Mouse (Mus musculus): Measurements from ENCODE around the gene Cel. TPM values are rescaled to one million over a fixed set of nuclear protein-coding genes. Genes with fewer than 3 reads are reported as not detected.
A peak's percentile ranks its signal among the peaks of the same experiment; 100 is the strongest.

Cel gene
- polyA plus RNA-seq, 1 experiment from 2014 or later, result 0.14 TPM

- ATAC-seq (ENCODE audit: low FRiP score, low read depth), result no peak
- H3K4me3 ChIP-seq, result no peak overlapping the region
These were observed 14.8 kb upstream of the Cel start for GRCm38 (mm10) chr2:28578003-28578402.

GRCm38 (mm10) chr2:28576815-28577214 is 13.6 kb upstream of the Cel start:
- H3K36me3 ChIP-seq, result peaks cover 59% of the 10 kb centered on the region
- H3K9ac ChIP-seq, result no peak overlapping the region
- H3K27me3 ChIP-seq, result no peaks in the 10 kb centered on the region
- no peak overlapping the region for H3K4me3 ChIP-seq
- WGBS, result 89% methylated on average over 3 of the region's 3 CpGs
- peaks cover 15% of the 10 kb centered on the region for H3K4me1 ChIP-seq (replicated peaks)
- ATAC-seq (ENCODE audit: low FRiP score, low read depth), result no peak
- H3K4me2 ChIP-seq, result no peak overlapping the region
- no peaks in the 10 kb centered on the region for H3K9me3 ChIP-seq
- H3K27ac ChIP-seq (replicated peaks), result no peak overlapping the region

More at GRCm38 (mm10) chr2:28578003-28578402, 14.8 kb upstream of the Cel start:
- Histone ChIP-seq H3K27me3 (no peaks in the 10 kb centered on the region), H3K9me3 (no peaks in the 10 kb centered on the region), H3K9ac (no peak overlapping the region), H3K27ac (replicated peaks) (no peak overlapping the region), H3K4me2 (no peak overlapping the region), H3K4me1 (replicated peaks) (peaks cover 20% of the 10 kb centered on the region), H3K36me3 (peaks cover 49% of the 10 kb centered on the region)
- WGBS, result 73% methylated on average over 5 of the region's 5 CpGs

GRCm38 (mm10) chr2:28575341-28575740 is 12.1 kb upstream of the Cel start:
- Histone ChIP-seq H3K9me3 (no peaks in the 10 kb centered on the region), H3K4me1 (replicated peaks) (no peaks in the 10 kb centered on the region), H3K9ac (no peak overlapping the region), H3K4me3 (no peak overlapping the region), H3K36me3 (peaks cover 66% of the 10 kb centered on the region), H3K4me2 (no peak overlapping the region), H3K27me3 (no peaks in the 10 kb centered on the region), H3K27ac (replicated peaks) (no peak overlapping the region)
- WGBS, result 85% methylated on average over 4 of the region's 4 CpGs
- no peak for ATAC-seq (ENCODE audit: low FRiP score, low read depth)

- WGBS, result 66% methylated on average over 2 of the region's 3 CpGs
- H3K4me3 ChIP-seq, result no peak overlapping the region
- ATAC-seq (ENCODE audit: low FRiP score, low read depth), result no peak
These were observed 6.7 kb upstream of the Cel start for GRCm38 (mm10) chr2:28569903-28570302.

GRCm38 (mm10) chr2:28566545-28566944 is 3.3 kb upstream of the Cel start:
- Histone ChIP-seq H3K4me3 (no peak overlapping the region), H3K27ac (replicated peaks) (0 out of 2 replicates have a peak overlapping the region, but pooled peaks have one; percentile 30), H3K9me3 (no peaks in the 10 kb centered on the region), H3K36me3 (peaks cover 50% of the 10 kb centered on the region), H3K4me2 (no peak overlapping the region), H3K4me1 (replicated peaks) (no peaks in the 10 kb centered on the region), H3K9ac (no peak overlapping the region), H3K27me3 (no peaks in the 10 kb centered on the region)
- 71% methylated on average over 5 of the region's 5 CpGs for WGBS
- ATAC-seq (ENCODE audit: low FRiP score, low read depth), result no peak

More at GRCm38 (mm10) chr2:28569903-28570302, 6.7 kb upstream of the Cel start:
- Histone ChIP-seq H3K27ac (replicated peaks) (no peak overlapping the region), H3K9ac (no peak overlapping the region), H3K4me2 (no peak overlapping the region), H3K9me3 (no peaks in the 10 kb centered on the region), H3K27me3 (no peaks in the 10 kb centered on the region), H3K36me3 (peaks cover 77% of the 10 kb centered on the region), H3K4me1 (replicated peaks) (no peaks in the 10 kb centered on the region)

GRCm38 (mm10) chr2:28564380-28564779 is 1.2 kb upstream of the Cel start:
- Histone ChIP-seq H3K4me2 (no peak overlapping the region), H3K27ac (replicated peaks) (no peak overlapping the region), H3K9me3 (no peaks in the 10 kb centered on the region), H3K9ac (no peak overlapping the region), H3K4me3 (no peak overlapping the region), H3K4me1 (replicated peaks) (no peaks in the 10 kb centered on the region), H3K27me3 (no peaks in the 10 kb centered on the region), H3K36me3 (peaks cover 36% of the 10 kb centered on the region)
- no peak; the same call in 1 of the 2 replicates for ATAC-seq (ENCODE audit: low FRiP score, low read depth)
- 85% methylated on average over 4 of the region's 4 CpGs for WGBS

GRCm38 (mm10) chr2:28563830-28564229 is 627 bp upstream of the Cel start:
- no peaks in the 10 kb centered on the region for H3K27me3 ChIP-seq

GRCm38 (mm10) chr2:28557452-28557851 is 5.8 kb downstream of the Cel start:
- H3K27me3 ChIP-seq, result no peaks in the 10 kb centered on the region
- ATAC-seq (ENCODE audit: low FRiP score, low read depth), result no peak
- peaks cover 26% of the 10 kb centered on the region for H3K36me3 ChIP-seq
- no peaks in the 10 kb centered on the region for H3K9me3 ChIP-seq
- no peak overlapping the region for H3K27ac ChIP-seq (replicated peaks)
- no peak overlapping the region for H3K4me2 ChIP-seq
- no peak overlapping the region for H3K4me3 ChIP-seq
- H3K4me1 ChIP-seq (replicated peaks), result no peaks in the 10 kb centered on the region
- WGBS, result 84% methylated on average over 5 of the region's 5 CpGs
- no peak overlapping the region for H3K9ac ChIP-seq

More at GRCm38 (mm10) chr2:28563830-28564229, 627 bp upstream of the Cel start:
- no peak overlapping the region for H3K4me3 ChIP-seq
- H3K27ac ChIP-seq (replicated peaks), result no peak overlapping the region
- H3K4me2 ChIP-seq, result no peak overlapping the region
- H3K4me1 ChIP-seq (replicated peaks), result no peaks in the 10 kb centered on the region
- H3K36me3 ChIP-seq, result peaks cover 34% of the 10 kb centered on the region
- ATAC-seq (ENCODE audit: low FRiP score, low read depth), result no peak
- H3K9ac ChIP-seq, result no peak overlapping the region
- no peaks in the 10 kb centered on the region for H3K9me3 ChIP-seq

GRCm38 (mm10) chr2:28552301-28552700 is 10.9 kb downstream of the Cel start:
- no peaks in the 10 kb centered on the region for H3K9me3 ChIP-seq
- no peaks in the 10 kb centered on the region for H3K27me3 ChIP-seq
- peaks cover 75% of the 10 kb centered on the region for H3K36me3 ChIP-seq
- H3K27ac ChIP-seq (replicated peaks), result no peak overlapping the region
- no peak overlapping the region for H3K4me3 ChIP-seq
- no peak overlapping the region for H3K4me2 ChIP-seq
- WGBS, result 91% methylated on average over 5 of the region's 5 CpGs
- no peak for ATAC-seq (ENCODE audit: low FRiP score, low read depth)
- H3K4me1 ChIP-seq (replicated peaks), result 0 out of 2 replicates have a peak, but pooled peaks cover 4% of the 10 kb centered on the region
- no peak overlapping the region for H3K9ac ChIP-seq

- no peaks in the 10 kb centered on the region for H3K27me3 ChIP-seq
- 93% methylated on average over 13 of the region's 13 CpGs for WGBS
These were observed 14.0 kb downstream of the Cel start for GRCm38 (mm10) chr2:28549157-28549556.

GRCm38 (mm10) chr2:28547237-28548172 is 15.7 kb downstream of the Cel start:
- H3K4me3 ChIP-seq, result no peak overlapping the region
- ATAC-seq (ENCODE audit: low FRiP score, low read depth), result 0 out of 2 replicates have a peak, but pooled peaks have one; percentile 28
- peaks cover 92% of the 10 kb centered on the region for H3K36me3 ChIP-seq
- H3K27ac ChIP-seq (replicated peaks), result no peak overlapping the region
- H3K9ac ChIP-seq, result no peak overlapping the region
- H3K4me2 ChIP-seq, result no peak overlapping the region
- 53% methylated on average over 11 of the region's 11 CpGs for WGBS
- no peaks in the 10 kb centered on the region for H3K9me3 ChIP-seq
- H3K4me1 ChIP-seq (replicated peaks), result 0 out of 2 replicates have a peak, but pooled peaks cover 5% of the 10 kb centered on the region
- no peaks in the 10 kb centered on the region for H3K27me3 ChIP-seq

More at GRCm38 (mm10) chr2:28549157-28549556, 14.0 kb downstream of the Cel start:
- Histone ChIP-seq H3K4me1 (replicated peaks) (0 out of 2 replicates have a peak, but pooled peaks cover 5% of the 10 kb centered on the region), H3K36me3 (peaks cover 93% of the 10 kb centered on the region), H3K9ac (no peak overlapping the region), H3K27ac (replicated peaks) (no peak overlapping the region), H3K4me3 (no peak overlapping the region), H3K9me3 (no peaks in the 10 kb centered on the region), H3K4me2 (no peak overlapping the region)
- no peak for ATAC-seq (ENCODE audit: low FRiP score, low read depth)

- Histone ChIP-seq H3K4me3 (no peak overlapping the region), H3K9me3 (no peaks in the 10 kb centered on the region), H3K27me3 (no peaks in the 10 kb centered on the region), H3K4me2 (no peak overlapping the region), H3K9ac (no peak overlapping the region), H3K4me1 (replicated peaks) (0 out of 2 replicates have a peak, but pooled peaks cover 5% of the 10 kb centered on the region), H3K27ac (replicated peaks) (peak overlapping the region; percentile 47; the same call in 1 of the 2 replicates), H3K36me3 (peaks cover 89% of the 10 kb centered on the region)
- ATAC-seq (ENCODE audit: low FRiP score, low read depth), result no peak
- 59% methylated on average over 6 of the region's 6 CpGs for WGBS
These were observed 16.6 kb downstream of the Cel start for GRCm38 (mm10) chr2:28546560-28546959.

All from hindbrain, embryonic 15.5 days (tissue).